In genomic region chr10:127267318-127267717, GRCm38 (mm10) we compare ENCODE assay signal across 8 mouse cellular contexts. TPM values are rescaled to one million over a fixed set of nuclear protein-coding genes. Genes with fewer than 3 reads are reported as not detected.
DNase-seq lines count a peak whose midpoint lies in the region; ATAC-seq and TF ChIP-seq lines count a peak whose summit lies in the region.

No protein-coding gene starts in this region.

- 37% methylated on average over 5 of the region's 5 CpGs for WGBS in liver, adult 2 months
- 66% methylated on average over 5 of the region's 5 CpGs for WGBS in kidney, postnatal 0 days
- WGBS in neural tube, embryonic 14.5 days: 70% methylated on average over 5 of the region's 5 CpGs

- peaks cover 19% of the 10 kb centered on the region; the same call in 1 of the 2 replicates for H3K79me2 ChIP-seq in liver, adult 2 months (ENCODE audit: control insufficient read depth, insufficient read depth, low read length)

- TF ChIP-seq POLR2A in liver, adult 2 months (IDR thresholded peaks at IDR 0.05; ENCODE audit: extremely low read depth, insufficient read depth, low read length): no peak
- TF ChIP-seq POLR2A in embryonic fibroblast, embryonic 13.5 days (IDR thresholded peaks at IDR 0.05; ENCODE audit: low read depth, low read length): no peak

- peaks cover 10% of the 10 kb centered on the region; the same call in 1 of the 2 replicates for H3K36me3 ChIP-seq in liver, adult 2 months (ENCODE audit: control insufficient read depth, insufficient read depth, low read length)
- H3K36me3 ChIP-seq in kidney, postnatal 0 days (ENCODE audit: insufficient read depth, low read length): peaks cover 16% of the 10 kb centered on the region
- H3K36me3 ChIP-seq in neural tube, embryonic 14.5 days (ENCODE audit: control insufficient read depth, insufficient read depth, low read length): peaks cover 27% of the 10 kb centered on the region

- DNase-seq in liver, adult 2 months (ENCODE audit: extremely low read depth, low read depth, low spot score): no peak
- DNase-seq in liver: no peak
- DNase-seq in kidney, postnatal 0 days (ENCODE audit: low spot score): no peak
- no peak for DNase-seq in thymus, postnatal 14 days
- no peak for DNase-seq in thymus, postnatal 36 days

- ATAC-seq in kidney, postnatal 0 days (replicated peaks; ENCODE audit: low FRiP score, low read depth): no peak
- ATAC-seq in neural tube, embryonic 14.5 days (ENCODE audit: low read depth): no peak
- ATAC-seq in CD4-positive, CD25-positive, alpha-beta regulatory T cell, adult 4 months: no peak

- H3K9ac ChIP-seq in liver, adult 2 months (ENCODE audit: low read depth, low read length): peak overlapping the region; percentile 99
- H3K9ac ChIP-seq in kidney, postnatal 0 days (ENCODE audit: low read depth, low read length): peak overlapping the region; percentile 100
- H3K9ac ChIP-seq in neural tube, embryonic 14.5 days (replicated peaks; ENCODE audit: low read depth, low read length): peak overlapping the region; percentile 99

- H3K4me3 ChIP-seq in liver, adult 2 months (ENCODE audit: insufficient read depth, low read depth, low read length): peak overlapping the region; percentile 98
- H3K4me3 ChIP-seq in embryonic fibroblast, embryonic 13.5 days (ENCODE audit: insufficient read depth, low read length): peak overlapping the region; percentile 72
- peak overlapping the region; percentile 100 for H3K4me3 ChIP-seq in kidney, postnatal 0 days (replicated peaks; ENCODE audit: low read depth, low read length)
- peak overlapping the region; percentile 99 for H3K4me3 ChIP-seq in neural tube, embryonic 14.5 days (ENCODE audit: low read depth, low read length)

- peaks cover 10% of the 10 kb centered on the region for H3K4me1 ChIP-seq in liver, adult 2 months (ENCODE audit: control insufficient read depth, insufficient read depth, low read length)
- no peaks in the 10 kb centered on the region for H3K4me1 ChIP-seq in embryonic fibroblast, embryonic 13.5 days (ENCODE audit: control insufficient read depth, insufficient read depth, low read length)
- peaks cover 16% of the 10 kb centered on the region for H3K4me1 ChIP-seq in kidney, postnatal 0 days (replicated peaks; ENCODE audit: insufficient read depth, low read length)
- peaks cover 22% of the 10 kb centered on the region for H3K4me1 ChIP-seq in neural tube, embryonic 14.5 days (ENCODE audit: control insufficient read depth, insufficient read depth, low read length)

- H3K9me3 ChIP-seq in kidney, postnatal 0 days (replicated peaks; ENCODE audit: low read length): no peaks in the 10 kb centered on the region
- H3K9me3 ChIP-seq in neural tube, embryonic 14.5 days (ENCODE audit: control insufficient read depth, low read length): no peaks in the 10 kb centered on the region

- no peaks in the 10 kb centered on the region for H3K27me3 ChIP-seq in liver, adult 2 months (ENCODE audit: control insufficient read depth, insufficient read depth, low read length)
- 0 out of 2 replicates have a peak, but pooled peaks cover 6% of the 10 kb centered on the region for H3K27me3 ChIP-seq in kidney, postnatal 0 days (ENCODE audit: insufficient read depth, low read length)
- H3K27me3 ChIP-seq in neural tube, embryonic 14.5 days (ENCODE audit: control insufficient read depth, insufficient read depth, low read length): no peaks in the 10 kb centered on the region

- no peak for TF ChIP-seq CTCF in liver, adult 2 months (IDR thresholded peaks at IDR 0.05; ENCODE audit: low read depth, low read length)
- TF ChIP-seq CTCF in embryonic fibroblast, embryonic 13.5 days (IDR thresholded peaks at IDR 0.05; ENCODE audit: borderline replicate concordance, insufficient read depth, low read length): no peak
- TF ChIP-seq CTCF in kidney, postnatal 0 days (IDR thresholded peaks at IDR 0.05; ENCODE audit: low read depth): no peak

- H3K4me2 ChIP-seq in kidney, postnatal 0 days (ENCODE audit: low read length): peak overlapping the region; percentile 88
- H3K4me2 ChIP-seq in neural tube, embryonic 14.5 days (ENCODE audit: low read depth, low read length): peak overlapping the region; percentile 93

- no peak overlapping the region for H3K27ac ChIP-seq in liver, adult 2 months (replicated peaks; ENCODE audit: insufficient read depth, low read depth, low read length)
- H3K27ac ChIP-seq in embryonic fibroblast, embryonic 13.5 days (ENCODE audit: insufficient read depth, low read length): peak overlapping the region; percentile 37; the same call in 1 of the 2 replicates
- H3K27ac ChIP-seq in kidney, postnatal 0 days: no peak overlapping the region
- H3K27ac ChIP-seq in neural tube, embryonic 14.5 days (ENCODE audit: low read depth, low read length): no peak overlapping the region

RNA-seq across cellular contexts. Expression of gene Dctn2, which starts 1.1 kb away (rescaled TPM):
- total RNA-seq in liver, adult 2 months (2014; rRNA removed): 71.3 and 78.5 TPM in 2 replicates
- polyA plus RNA-seq in liver, adult 2 months (2012; rRNA removed): 122 and 132 TPM in 2 replicates
- 149 and 162 TPM in 2 replicates for polyA plus RNA-seq in embryonic fibroblast, embryonic 13.5 days (2011; ENCODE audit: insufficient read length, low read depth, missing spikeins)
- 177 and 190 TPM in 2 replicates for polyA plus RNA-seq in kidney, postnatal 0 days (2015; fragmentation: Nextera tagmentation; extraction: Ambion mirVana)
- polyA plus RNA-seq in neural tube, embryonic 14.5 days (2014; fragmentation: Nextera tagmentation; extraction: Ambion mirVana): 298 and 305 TPM in 2 replicates
- polyA plus RNA-seq in CD4-positive, CD25-positive, alpha-beta regulatory T cell, adult 4 months (2017; shearing (Covaris generic)): 10 to 100 TPM; 43.8 to 48.0 TPM

RNA-seq across cellular contexts. Expression of gene Kif5a, which starts 4.2 kb away (rescaled TPM):
- 0.55 and 0.74 TPM in 2 replicates for total RNA-seq in liver, adult 2 months (2014; rRNA removed)
- 5.0 and 10.7 TPM in 2 replicates for polyA plus RNA-seq in liver, adult 2 months (2012; rRNA removed)
- 0.80 and 1.6 TPM in 2 replicates for polyA plus RNA-seq in embryonic fibroblast, embryonic 13.5 days (2011; ENCODE audit: insufficient read length, low read depth, missing spikeins)
- polyA plus RNA-seq in kidney, postnatal 0 days (2015; fragmentation: Nextera tagmentation; extraction: Ambion mirVana): 0.28 and 0.47 TPM in 2 replicates
- 117 and 147 TPM in 2 replicates for polyA plus RNA-seq in neural tube, embryonic 14.5 days (2014; fragmentation: Nextera tagmentation; extraction: Ambion mirVana)
- not detected for polyA plus RNA-seq in CD4-positive, CD25-positive, alpha-beta regulatory T cell, adult 4 months (2017; shearing (Covaris generic))

RNA-seq across cellular contexts. Expression of gene Mbd6, which starts 21.5 kb away (rescaled TPM):
- 1.0 and 2.6 TPM in 2 replicates for total RNA-seq in liver, adult 2 months (2014; rRNA removed)
- polyA plus RNA-seq in liver, adult 2 months (2012; rRNA removed): 14.4 and 19.2 TPM in 2 replicates
- polyA plus RNA-seq in embryonic fibroblast, embryonic 13.5 days (2011; ENCODE audit: insufficient read length, low read depth, missing spikeins): 26.4 and 27.2 TPM in 2 replicates
- polyA plus RNA-seq in kidney, postnatal 0 days (2015; fragmentation: Nextera tagmentation; extraction: Ambion mirVana): 10.5 and 10.7 TPM in 2 replicates
- polyA plus RNA-seq in neural tube, embryonic 14.5 days (2014; fragmentation: Nextera tagmentation; extraction: Ambion mirVana): 16.1 and 17.4 TPM in 2 replicates
- 10 to 100 TPM in 1 of 2 experiments, 1 to 10 TPM in 1; 4.0 to 14.7 TPM for polyA plus RNA-seq in CD4-positive, CD25-positive, alpha-beta regulatory T cell, adult 4 months (2017; shearing (Covaris generic))

RNA-seq across cellular contexts. Expression of gene Mars, which starts 44.3 kb away (rescaled TPM):
- total RNA-seq in liver, adult 2 months (2014; rRNA removed): 59.6 and 67.3 TPM in 2 replicates
- 65.6 and 70.7 TPM in 2 replicates for polyA plus RNA-seq in liver, adult 2 months (2012; rRNA removed)
- polyA plus RNA-seq in embryonic fibroblast, embryonic 13.5 days (2011; ENCODE audit: insufficient read length, low read depth, missing spikeins): 105 and 110 TPM in 2 replicates
- 99.1 and 103 TPM in 2 replicates for polyA plus RNA-seq in kidney, postnatal 0 days (2015; fragmentation: Nextera tagmentation; extraction: Ambion mirVana)
- 117 and 123 TPM in 2 replicates for polyA plus RNA-seq in neural tube, embryonic 14.5 days (2014; fragmentation: Nextera tagmentation; extraction: Ambion mirVana)
- polyA plus RNA-seq in CD4-positive, CD25-positive, alpha-beta regulatory T cell, adult 4 months (2017; shearing (Covaris generic)): 10 to 100 TPM; 20.4 to 33.2 TPM

RNA-seq across cellular contexts. Expression of gene Arhgap9, which starts 54.4 kb away (rescaled TPM):
- total RNA-seq in liver, adult 2 months (2014; rRNA removed): 1.5 and 2.0 TPM in 2 replicates
- 1.8 and 2.1 TPM in 2 replicates for polyA plus RNA-seq in liver, adult 2 months (2012; rRNA removed)
- polyA plus RNA-seq in embryonic fibroblast, embryonic 13.5 days (2011; ENCODE audit: insufficient read length, low read depth, missing spikeins): 0.18 TPM in 1 of 2 replicates, not detected in the other
- 3.7 and 3.8 TPM in 2 replicates for polyA plus RNA-seq in kidney, postnatal 0 days (2015; fragmentation: Nextera tagmentation; extraction: Ambion mirVana)
- 0.42 and 1.1 TPM in 2 replicates for polyA plus RNA-seq in neural tube, embryonic 14.5 days (2014; fragmentation: Nextera tagmentation; extraction: Ambion mirVana)
- 100 to 1,000 TPM in 1 of 2 experiments, 10 to 100 TPM in 1; 92.4 to 118 TPM for polyA plus RNA-seq in CD4-positive, CD25-positive, alpha-beta regulatory T cell, adult 4 months (2017; shearing (Covaris generic))

Comparison
In these comparisons a context has a peak if more than half of its experiments do, and no peak if none do; other contexts are left out.
1. RNA of gene Kif5a, which starts 4.2 kb away (polyA plus RNA-seq): 117 to 147 TPM in neural tube, embryonic 14.5 days; 5.0 to 10.7 TPM in liver, adult 2 months, 0.80 to 1.6 TPM in embryonic fibroblast, embryonic 13.5 days, 0.28 to 0.47 TPM in kidney, postnatal 0 days and not detected in CD4-positive, CD25-positive, alpha-beta regulatory T cell, adult 4 months; every median in the first group is over 10 times any median in the second.
2. Peak in every context shown above with its lines, with median percentiles within 50 percentile points of each other: H3K4me3 ChIP-seq and H3K9ac ChIP-seq.